Mouse (Mus musculus) CD4-positive, CD25-positive, alpha-beta regulatory T cell, adult 4 months (primary cell): ENCODE data around the gene Chst11. TPM values are rescaled to one million over a fixed set of nuclear protein-coding genes. Genes with fewer than 3 reads are reported as not detected.

ENCODE experiments used
- ATAC-seq: one replicate; pipeline ENCODE4 v1.8.0; 2017
- polyA plus RNA-seq, 2 experiments: library from polyadenylated mRNA; unstranded; fragments of 100-300 nt; shearing (Covaris generic); gene quantifications; one replicate each; pipeline ENCODE4 v1.2.1; 2017

Gene Chst11
- polyA plus RNA-seq, 2 experiments from 2014 or later, result 0.24 to 0.72 TPM

DNA sequence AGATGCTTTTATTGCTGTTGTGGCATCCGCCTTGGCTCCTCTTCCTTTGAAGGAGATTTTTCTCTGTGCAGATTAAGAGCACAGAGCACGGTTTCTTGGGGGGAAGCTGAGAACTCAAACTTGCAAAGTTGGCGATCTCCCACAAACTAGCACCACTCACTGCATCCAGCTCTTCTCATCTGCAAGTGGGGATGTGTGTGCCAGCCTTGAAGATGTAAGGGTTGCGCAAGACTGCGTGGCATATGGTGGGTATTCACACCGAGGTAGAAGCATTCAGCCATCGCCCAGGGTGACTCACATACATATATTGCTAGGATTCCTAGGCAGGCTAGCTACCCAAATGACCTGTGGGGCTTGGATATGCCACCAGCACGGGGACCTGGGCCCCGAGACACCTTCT lies 52.9 kb downstream of the Chst11 start:
- no peak for ATAC-seq

DNA sequence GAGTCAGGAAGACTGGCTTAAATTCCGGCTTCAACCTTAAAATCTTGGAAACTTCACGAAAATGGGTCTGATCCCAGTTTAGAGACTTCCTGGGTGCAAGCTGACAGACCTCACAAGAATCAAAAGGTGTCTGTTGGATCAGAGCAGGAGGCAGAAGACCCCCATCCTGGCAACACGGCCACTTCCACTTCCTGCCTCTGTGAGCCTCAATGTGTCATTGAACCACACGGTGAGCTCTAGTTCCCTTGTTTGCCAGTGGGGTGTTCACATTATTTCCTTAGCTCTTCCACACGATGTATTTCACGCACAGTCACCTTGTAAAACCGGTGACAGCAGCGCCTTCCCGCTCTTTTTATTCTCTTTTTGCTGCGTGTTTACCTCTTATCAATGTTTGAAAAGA lies 54.1 kb downstream of the Chst11 start:
- no peak for ATAC-seq

DNA sequence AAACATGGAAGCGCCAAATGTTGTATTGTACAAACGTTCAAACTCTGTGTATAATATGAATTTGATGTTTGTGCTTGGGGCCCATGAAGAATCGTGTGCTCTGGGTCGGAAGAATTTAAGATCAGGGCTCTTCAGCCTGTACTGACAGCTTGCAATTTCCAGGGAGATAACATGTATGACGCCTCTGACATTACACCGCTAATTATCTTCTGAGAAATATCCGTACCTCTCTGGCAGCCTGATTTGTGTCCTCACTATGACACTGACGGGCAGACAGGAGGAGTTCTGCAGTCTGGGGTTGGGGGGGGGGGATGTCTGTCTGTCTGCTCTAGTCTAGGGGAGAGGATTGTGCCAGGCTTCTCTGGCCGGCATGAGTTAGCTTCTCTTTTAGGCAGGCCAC lies 56.6 kb downstream of the Chst11 start:
- no peak for ATAC-seq

DNA sequence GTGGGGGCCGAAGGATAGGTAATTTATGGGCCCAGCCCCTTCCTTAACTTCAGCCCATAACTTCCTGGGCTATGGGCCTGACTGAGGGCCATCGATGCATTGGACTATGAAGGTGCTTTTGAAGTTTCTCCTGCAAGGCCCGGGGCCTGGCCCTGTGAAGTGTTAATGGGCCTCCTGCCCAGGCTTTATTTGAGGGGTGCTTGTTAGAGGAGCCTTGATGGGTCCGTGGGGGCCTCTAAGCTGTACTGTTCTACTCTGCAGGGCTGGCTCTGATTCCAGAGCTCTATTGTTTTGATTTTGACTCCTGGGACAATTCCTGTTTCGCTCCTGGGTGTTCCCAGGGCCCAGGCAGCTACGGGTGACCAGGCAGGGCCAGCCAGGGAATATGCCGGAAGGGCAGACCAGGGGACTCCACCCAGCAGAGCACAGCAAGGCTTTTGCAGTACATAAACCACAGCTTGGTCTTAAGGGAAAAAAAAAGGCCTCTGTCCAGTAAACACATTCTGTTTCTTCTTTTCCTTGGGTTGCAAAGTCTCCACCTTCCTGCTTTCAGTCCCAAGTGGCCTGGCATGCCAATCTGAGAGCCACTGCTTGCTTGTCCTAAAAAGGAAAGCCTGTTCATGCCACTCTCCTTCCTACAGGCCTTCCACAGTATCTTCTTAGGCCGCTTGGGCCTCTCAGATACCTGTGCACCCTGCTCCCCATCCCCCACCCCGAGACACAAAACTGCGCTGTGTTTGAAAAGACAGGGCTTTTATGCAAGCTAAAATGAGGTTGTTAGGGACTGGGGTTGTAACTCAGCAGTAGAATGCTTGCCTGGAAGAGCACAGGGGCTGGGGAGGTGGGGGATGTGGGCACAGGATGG lies 57.5 kb downstream of the Chst11 start:
- ATAC-seq, result no peak

DNA sequence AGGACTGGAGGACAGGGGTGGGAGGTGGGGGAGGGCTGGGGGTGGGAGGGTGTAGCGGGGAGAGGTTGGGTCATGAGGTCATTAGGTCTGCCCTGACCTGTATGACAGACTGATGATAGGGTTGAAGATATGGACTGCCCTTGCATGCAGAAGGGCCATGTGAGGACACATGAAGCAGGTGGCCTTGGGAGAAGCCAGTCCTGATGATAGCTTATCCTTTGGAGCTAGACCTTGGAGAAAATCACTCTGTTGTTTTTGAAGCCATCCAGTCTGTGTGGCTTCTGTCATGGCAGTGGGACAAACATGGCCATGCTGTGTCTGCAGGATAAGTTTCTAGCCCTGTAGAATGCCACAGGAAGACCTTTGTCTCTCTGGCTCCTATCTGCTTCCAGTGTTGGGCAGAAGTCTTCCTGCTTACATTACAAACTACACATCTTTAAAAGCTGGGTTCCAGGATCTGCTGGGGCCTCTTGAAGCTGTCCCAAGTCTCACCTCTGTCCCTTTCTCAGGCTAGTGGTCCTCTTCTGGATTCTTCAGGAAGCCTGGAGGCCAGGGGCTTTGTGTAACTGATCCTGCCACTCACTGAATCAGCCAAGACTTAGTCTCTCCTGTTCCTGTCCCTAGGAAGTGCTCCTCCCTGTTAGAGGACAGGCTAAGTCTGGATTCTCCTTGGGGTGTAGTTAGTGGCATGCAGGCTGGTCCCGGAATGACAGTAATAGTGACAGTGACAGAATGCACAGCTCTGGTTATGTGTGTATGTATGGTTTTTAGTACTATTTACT lies 58.4 kb downstream of the Chst11 start:
- ATAC-seq, result no peak

DNA sequence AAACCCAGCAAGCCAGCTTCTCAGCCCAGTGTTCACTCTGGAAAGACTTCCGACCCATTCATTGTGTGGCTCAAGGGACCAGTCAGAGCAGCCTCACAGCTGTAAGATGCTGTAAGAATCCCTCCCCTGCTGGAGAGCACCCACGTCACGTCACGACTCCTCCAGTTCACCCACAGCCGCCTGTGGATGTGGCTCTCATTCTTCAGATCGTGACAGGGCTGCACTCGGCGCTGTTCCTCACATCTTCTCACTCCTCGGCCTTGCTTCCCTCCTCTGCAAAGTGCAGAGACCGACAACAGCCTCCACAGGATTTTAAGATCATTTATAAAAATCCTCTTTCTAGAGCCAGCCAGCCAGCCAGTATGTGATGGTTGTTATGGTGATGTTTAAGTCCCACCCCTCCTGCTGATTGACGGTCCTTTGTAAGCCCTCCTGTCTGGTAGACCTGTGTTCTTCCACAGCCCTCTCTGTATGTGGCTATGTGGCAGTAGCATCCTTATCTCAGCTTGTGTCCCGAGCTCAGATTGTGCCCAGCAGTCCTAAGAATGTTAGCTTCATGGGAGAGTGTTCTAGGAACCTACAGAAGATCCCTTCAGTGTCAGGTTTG lies 64.0 kb downstream of the Chst11 start:
- no peak for ATAC-seq

DNA sequence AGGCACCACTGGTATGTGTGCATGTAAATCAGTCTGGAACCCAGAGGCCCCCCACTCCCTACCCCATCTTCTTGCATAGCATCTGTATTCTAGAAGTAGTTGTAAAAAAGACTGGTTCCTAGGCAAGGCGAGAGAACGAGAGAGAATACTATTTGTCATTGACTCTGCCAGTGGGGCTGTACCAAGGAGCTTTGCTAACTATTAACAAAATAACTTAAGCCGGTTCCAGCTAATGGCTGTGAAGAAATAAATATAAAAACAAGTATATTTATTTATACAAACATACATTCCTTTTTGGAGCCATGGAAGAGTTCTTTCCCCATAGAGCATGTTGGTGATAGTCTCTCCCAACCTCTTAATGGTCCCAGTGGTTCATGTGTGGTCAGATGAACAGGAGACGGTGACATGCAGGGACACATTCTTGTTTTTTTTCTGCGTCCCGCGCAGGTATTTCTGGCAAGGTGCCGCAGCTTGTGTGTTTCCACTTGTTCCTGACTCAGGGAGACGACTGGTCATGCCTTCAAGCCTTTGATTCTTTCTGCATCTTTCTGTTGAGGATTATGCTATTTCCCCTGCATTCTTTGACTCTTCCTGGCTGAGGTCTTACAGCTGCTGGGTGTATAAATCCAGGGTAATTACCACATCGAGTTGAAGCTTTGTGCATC lies 68.7 kb downstream of the Chst11 start:
- ATAC-seq, result no peak

DNA sequence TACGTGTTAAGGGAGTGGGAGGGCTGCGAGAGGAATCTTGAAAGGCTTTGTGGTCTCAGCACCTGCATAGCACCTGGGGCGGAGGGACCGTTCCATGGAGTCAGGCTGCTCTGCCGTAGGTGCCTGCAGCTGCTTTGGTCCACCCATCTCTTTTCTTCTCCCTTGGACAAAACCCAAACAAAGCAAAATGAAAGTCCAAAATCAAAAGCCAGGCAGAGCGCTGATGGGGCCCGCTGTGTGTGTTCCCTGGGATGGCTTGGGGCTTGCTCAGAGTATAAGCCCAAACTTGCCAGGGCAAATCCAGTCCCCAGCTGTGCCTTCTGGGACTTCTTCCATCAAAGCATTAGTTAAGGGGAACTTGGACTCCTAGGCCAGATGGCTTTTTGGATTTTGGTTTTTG lies 71.0 kb downstream of the Chst11 start:
- no peak for ATAC-seq

DNA sequence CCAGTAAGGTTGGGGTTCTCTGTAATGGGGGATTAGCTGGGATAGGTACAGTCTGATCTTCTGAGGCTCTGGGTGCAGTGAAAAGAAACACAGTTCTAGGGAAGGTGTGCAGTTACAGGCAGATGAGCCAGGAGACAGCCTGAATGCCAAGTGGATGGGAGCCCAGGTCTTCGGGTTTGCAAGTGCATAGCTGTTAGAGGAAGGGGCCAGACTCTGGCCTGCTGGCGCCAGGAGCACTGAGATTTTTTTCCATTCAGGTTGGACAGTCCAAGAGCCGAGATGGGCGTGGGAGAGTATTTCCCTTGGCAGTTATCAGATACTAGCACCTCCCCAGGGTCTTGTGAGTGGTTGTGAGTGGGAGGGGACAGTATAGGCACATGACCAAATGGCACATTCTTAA lies 71.6 kb downstream of the Chst11 start:
- ATAC-seq, result no peak

DNA sequence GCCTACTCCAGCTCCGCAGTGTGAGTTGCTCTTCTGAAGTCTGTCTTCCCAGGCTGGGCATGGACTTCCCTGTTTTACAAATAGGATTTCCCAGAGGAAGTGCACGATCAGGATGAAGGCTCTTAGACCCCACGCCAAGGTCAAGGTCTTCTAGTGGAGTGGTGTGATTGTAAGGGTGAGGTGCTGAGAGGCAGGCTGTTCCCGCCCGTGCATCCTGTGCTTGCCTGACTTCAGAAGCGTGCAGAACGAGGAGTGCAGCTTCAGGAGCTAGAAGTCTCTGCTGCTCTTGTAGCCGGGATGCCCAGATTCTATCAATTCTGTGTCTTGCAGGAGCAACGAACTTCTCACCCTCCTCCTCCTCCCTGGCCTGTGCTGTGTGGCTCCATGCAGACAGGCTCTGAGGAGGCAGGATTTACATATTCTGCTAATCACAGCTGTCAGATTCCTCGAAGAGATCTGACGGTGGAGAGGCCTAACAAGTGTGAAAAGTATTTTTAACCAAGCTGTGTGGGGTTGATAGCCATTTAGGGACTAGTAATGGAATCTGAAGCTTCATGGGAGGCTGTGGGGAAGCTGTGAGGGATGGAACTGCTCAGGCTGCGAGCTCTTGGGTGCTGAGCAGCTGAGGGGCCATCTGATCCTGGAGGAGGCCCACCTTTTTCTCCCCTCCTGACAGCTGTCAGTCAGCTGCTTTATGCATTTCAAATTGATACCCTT lies 74.9 kb downstream of the Chst11 start:
- ATAC-seq, result no peak

DNA sequence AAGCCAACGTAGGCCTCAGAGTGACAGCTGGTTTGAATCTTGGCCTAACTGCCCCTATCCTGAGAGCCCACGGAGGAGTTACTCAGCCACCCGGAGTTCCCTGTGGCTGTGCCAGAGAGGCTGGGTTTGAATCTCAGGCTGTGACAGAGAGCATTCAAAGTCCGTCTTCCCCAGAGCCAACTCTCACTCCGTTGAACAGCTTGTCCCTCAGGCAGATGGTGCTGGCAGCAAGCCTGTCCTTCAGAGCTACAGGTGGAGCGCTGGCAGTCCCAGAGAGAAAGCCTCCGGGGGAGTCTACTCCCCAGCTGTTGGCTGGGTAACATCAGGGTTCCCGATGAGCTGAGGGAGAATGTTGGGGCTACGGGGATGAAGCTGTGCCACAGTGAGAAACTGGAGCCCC lies 77.0 kb downstream of the Chst11 start:
- no peak for ATAC-seq

DNA sequence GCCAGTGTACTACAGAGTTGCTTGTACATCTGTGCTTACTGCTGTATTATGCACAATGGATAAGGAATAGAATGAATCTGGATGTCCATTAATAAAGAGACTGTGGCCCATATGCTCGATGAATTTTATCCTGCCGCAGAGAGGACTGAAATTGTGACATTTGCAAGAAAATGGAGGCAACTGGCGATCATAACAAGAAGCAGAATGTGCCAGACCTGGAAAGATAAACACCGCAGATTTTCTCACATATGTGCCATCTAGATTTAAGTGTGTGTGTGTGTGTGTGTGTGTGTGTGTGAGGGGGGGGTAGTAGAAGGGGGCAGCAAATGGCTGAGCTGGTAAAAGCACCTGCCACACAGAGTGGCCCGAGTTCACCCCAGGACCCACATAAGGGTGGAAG lies 79.5 kb downstream of the Chst11 start:
- no peak for ATAC-seq

DNA sequence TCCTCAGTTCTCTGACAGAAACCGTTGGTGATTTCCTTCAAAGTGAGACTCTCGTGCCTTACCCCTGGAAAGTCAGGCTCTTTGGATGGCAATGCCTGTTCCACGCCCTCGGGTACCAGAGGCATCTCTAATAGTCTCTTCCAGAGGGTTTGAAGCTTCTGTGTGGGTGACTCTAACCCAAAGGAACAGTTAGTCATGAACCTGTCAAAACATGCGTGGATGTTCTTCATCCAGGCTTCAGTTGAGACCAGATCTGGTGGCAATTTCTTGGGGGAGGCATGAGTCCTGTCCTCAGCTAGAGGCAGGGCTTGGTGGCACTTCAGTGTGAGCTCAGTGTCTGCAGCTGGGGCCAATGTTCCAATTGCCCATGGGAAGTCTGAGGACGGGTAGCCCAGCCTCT lies 80.9 kb downstream of the Chst11 start:
- no peak for ATAC-seq

DNA sequence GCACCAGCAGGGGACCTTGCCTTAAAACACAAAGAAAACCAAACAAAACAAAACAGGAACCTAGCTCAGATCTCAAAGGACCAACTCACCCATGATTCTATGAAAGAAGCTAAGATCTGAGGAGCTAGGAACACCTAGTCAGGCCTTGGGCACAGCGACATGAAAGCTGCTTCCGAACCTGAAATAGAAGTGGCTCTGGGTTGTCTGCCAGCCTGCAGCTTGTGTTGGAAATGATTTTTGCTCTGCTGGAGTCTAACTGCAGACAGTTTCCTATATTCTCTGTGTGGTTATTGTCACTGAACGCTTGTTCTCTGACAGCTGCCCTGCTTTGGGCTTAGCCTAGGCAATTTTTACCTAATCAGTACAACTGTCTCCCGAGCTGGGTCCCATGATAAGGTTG lies 82.0 kb downstream of the Chst11 start:
- ATAC-seq, result no peak

DNA sequence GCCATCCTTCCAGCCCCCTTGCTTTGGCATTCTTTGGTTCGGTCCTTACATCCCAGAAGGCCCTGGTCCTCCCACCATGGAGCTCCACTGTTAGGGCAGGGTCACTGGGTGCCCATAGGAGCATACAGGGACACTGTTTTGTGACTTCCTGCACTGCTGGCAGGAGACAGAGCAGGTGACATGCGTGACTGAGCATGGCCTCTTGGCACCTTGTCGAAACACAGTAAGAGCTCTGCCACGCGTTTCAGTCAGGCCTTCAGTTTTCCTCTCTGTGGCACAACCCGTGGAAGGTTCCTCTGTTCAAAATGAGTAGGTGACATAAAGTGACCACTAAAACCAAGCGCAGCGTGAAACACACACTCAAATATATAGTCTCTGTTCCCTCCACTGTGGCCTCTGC lies 83.2 kb downstream of the Chst11 start:
- ATAC-seq, result no peak

DNA sequence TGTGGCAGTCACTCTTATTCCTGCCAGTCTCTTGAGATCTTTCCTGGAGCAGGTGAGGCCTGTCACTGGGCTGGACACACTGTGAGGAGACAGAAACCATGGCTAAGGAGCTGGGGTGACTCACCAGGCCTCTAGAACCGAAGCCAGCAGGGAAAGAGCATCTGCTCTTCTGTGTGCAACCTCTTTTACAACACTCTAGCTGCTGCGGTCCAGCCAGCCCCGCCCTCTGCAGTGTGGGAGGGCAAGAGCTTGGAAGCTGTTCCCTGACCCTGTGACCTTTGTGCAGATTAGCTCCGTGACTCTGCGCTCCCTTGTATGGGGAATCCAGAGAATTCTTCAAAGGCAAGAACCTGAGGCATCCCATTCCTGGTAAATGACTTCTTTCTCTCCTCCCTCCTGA lies 84.5 kb downstream of the Chst11 start:
- ATAC-seq, result no peak

DNA sequence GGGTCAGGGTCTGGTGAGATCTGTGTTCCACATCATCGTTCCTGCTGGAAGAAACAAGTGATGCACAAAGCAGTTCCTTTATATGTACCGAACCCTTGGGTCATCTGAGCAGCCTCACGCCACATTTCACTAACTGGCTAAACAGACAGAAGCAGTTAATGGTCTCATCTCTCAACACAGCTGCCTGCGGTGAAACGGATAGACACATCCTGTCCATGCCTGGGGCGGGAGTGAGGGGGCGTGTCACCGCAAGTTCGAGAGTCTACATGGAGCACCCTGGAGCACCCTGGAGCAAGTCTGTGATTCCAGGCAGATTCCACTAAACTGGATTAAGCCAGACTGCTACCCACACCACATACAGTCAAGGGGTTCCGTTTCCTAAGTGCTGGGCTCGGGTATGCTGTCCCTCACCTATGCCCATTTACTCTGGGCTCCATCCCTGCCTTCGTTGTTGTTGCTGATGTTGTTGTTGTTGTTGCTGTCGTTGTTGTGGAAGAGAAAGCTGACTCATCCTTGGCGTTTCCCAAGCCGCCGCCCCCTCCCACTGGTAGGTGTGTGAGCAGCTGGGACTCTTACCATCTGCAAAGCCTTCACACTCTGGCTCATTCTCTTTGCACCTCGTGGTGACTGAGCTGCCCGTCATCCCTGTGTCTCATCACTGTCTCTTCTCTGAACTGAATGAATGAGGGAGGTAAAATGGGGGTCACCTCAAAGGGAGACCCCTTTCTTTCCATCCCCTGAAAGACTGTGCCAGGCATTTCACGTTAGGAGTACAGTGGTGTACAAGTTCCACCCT lies 86.7 kb downstream of the Chst11 start:
- ATAC-seq, result no peak

DNA sequence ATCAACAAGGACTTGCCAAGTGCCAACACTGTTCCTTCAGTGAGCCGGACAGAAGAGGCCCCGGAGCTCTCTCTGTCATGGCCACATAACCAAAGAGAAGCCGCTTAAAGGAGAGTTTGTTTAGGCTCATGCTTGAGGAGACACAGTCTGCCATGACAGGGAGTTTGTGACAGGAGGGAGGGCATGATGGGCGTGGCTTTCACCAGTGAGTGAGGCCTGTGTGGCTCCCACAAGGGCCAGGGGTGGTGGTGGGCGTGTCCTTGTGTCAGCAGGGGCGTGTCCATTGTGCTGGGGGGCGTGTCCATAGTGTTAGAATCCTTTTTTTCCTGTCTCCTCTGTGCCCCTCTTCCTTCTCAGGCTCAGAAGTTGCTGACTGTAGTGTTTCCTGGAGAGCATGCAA lies 87.8 kb downstream of the Chst11 start:
- ATAC-seq, result no peak

DNA sequence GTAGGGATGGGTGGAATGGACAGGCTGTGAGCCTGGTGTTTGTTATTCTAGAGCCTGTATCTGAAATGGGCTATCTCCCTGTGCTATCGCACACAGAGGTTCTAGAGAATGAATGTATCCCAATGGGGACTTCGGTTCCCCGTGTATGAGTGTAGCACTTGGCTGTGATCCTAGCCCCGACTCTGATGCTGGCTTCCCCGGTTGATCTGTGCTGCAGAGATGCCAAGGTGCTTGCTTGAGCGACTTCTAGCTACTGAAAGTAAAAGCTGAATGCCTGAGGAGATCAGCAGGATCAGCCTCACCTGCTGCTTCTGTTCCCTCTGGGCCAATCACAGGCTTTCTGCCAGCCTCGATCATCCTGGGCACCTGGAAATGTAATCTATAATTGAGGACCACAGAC lies 91.5 kb downstream of the Chst11 start:
- no peak for ATAC-seq

DNA sequence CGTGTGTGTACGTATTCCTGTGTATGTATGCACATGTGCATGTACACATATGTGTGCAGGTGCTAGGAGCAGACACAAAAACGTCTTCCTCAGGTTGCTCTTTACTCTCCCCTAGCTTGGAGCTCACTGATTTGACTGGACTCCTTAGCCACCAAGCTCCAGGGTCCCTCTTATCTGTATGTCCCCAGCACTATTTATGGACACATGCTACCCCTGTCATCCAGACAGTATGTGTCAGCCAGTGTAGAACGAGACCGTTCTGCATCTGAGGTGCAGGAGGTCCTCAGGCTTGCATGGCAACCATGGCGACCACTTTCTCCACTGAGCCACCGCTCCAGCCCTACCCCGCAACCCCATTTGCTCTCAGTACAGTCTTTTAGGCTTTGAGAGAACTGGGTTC lies 93.4 kb downstream of the Chst11 start:
- no peak for ATAC-seq

DNA sequence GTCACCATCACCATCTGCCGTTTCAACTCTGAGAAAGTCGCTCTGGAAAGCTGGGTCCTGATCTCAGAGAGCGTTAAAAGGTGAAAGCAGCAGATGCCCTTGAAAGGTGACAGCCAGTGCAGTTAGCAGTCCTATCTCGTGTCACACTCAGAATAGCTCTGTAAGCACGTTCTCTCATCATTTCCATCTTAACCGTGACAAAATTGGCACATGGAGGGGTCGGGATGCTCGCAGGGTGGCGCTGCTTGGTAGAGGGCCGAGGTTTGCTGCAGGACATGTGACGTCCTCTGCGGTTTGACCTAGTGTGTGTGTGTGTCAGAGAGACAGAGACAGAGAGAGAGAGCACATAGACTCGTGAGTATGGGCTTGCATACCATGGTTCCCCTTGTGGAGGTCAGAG lies 94.5 kb downstream of the Chst11 start:
- no peak for ATAC-seq

DNA sequence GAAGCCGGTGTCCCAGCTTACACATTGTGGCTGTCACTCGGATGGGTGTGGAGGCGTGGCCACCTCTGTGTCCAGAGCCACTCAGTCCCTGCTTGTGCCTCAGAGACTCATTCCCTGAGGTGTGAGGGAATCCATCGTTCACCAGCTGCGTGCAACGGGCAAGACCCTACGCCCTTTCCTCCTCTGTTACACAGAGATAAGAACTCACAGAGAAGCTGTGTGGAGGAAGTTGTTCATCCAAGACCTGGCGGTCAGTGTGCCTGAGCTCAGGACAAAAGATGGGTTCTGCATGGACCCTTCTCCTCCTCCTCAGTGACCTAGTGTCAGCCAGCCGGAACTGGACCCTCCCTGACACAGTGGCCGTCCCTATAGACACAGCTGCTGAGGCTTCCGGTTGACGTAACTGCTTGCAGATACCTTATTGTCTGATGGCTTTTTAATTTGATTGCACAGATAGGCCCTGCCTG lies 95.0 kb downstream of the Chst11 start:
- ATAC-seq, result peak; percentile 60
